Mouse (Mus musculus): Measurements from ENCODE around the gene Ctsa. TPM values are rescaled to one million over a fixed set of nuclear protein-coding genes. Genes with fewer than 3 reads are reported as not detected.
A peak's percentile ranks its signal among the peaks of the same experiment; 100 is the strongest.
"Not testable (repeated sequence)": the region's sequence is repeated elsewhere in the genome, so short reads cannot be mapped to it uniquely, and the experiment has no call there.

The Ctsa gene
- polyA plus RNA-seq, 1 experiment from 2014 or later: 206 TPM

DNA sequence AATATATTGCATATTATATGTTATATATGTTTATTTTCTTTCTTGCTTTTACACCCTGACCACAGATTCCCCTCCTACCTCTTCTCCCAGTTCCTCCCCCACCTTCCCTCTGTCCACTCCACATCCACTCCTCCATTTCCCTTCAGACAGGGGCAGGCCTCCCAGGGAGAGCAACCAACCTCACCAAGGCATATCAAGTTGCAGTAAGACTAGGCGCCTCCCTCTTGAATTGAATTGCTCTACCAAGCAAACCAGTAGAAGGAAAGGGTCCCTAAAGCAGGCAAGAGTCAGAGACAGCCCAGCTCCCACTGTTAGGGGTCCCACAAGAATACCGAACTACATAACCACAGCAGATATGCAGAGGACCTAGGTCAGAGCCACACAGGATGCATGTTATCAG, 26.5 kb downstream of the Ctsa start:
- no peaks in the 10 kb centered on the region for H3K36me3 ChIP-seq (ENCODE audit: insufficient read depth, low read length)
- H3K4me3 ChIP-seq (ENCODE audit: low read length): no peak overlapping the region
- 0 out of 2 replicates have a peak overlapping the region, but pooled peaks have one; percentile 37 for H3K27ac ChIP-seq (ENCODE audit: low read length)
- H3K9ac ChIP-seq (replicated peaks; ENCODE audit: low read length): no peak overlapping the region
- 0 out of 2 replicates have a peak overlapping the region, but pooled peaks have one; percentile 14 for H3K4me2 ChIP-seq (replicated peaks; ENCODE audit: low read depth, low read length)
- peaks cover 22% of the 10 kb centered on the region for H3K27me3 ChIP-seq (ENCODE audit: insufficient read depth, low read length)
- ATAC-seq (ENCODE audit: low FRiP score, low TSS enrichment): no peak
- no peaks in the 10 kb centered on the region for H3K9me3 ChIP-seq (ENCODE audit: low read length)
- H3K4me1 ChIP-seq (ENCODE audit: insufficient read depth, low read length): peaks cover 51% of the 10 kb centered on the region
- 17% methylated on average over 2 of the region's 2 CpGs for WGBS

DNA sequence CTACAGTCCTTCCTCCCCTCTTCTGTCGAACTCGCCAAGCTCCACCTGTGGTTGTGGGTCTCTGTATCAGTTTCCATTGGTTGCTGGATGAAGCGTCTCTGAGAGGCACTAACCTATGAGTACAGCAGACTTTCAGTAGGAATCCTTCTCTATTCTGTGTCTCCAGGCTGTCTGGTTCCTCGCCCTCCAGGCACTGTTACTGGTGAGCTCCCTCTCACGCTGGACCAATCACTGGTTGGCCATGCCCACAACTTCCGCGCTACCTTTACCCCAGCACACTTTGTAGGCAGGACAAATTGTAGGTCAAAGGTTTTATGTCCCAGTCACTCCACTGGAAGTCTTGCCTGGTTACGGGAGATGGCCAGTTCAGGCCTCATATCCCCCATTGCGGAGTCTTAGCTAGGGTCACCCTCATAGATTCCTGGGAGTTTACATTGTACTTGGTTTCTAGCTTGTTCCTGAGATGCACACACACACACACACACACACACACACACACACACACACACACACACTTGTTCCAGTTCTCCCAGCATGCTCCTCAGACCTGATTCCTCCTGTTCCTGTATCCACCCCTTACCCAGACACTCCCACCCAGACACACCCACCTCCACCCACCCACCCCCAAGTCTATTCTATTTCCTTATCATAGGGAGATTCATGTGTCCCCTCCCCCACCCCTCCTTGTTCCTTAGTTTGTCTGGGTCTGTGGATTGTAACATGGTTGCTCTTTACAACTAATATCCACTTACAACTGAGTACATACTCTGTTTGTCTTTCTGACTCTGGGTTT, 27.2 kb downstream of the Ctsa start:
- Histone ChIP-seq H3K9me3 (ENCODE audit: low read length) (no peaks in the 10 kb centered on the region), H3K27me3 (ENCODE audit: insufficient read depth, low read length) (peaks cover 21% of the 10 kb centered on the region), H3K4me1 (ENCODE audit: insufficient read depth, low read length) (peaks cover 51% of the 10 kb centered on the region), H3K36me3 (ENCODE audit: insufficient read depth, low read length) (no peaks in the 10 kb centered on the region), H3K4me2 (replicated peaks; ENCODE audit: low read depth, low read length) (0 out of 2 replicates have a peak overlapping the region, but pooled peaks have one; percentile 14), H3K27ac (ENCODE audit: low read length) (0 out of 2 replicates have a peak overlapping the region, but pooled peaks have one; percentile 37), H3K4me3 (ENCODE audit: low read length) (no peak overlapping the region), H3K9ac (replicated peaks; ENCODE audit: low read length) (no peak overlapping the region)
- WGBS: 32% methylated on average over 9 of the region's 9 CpGs
- no peak for ATAC-seq (ENCODE audit: low FRiP score, low TSS enrichment)

DNA sequence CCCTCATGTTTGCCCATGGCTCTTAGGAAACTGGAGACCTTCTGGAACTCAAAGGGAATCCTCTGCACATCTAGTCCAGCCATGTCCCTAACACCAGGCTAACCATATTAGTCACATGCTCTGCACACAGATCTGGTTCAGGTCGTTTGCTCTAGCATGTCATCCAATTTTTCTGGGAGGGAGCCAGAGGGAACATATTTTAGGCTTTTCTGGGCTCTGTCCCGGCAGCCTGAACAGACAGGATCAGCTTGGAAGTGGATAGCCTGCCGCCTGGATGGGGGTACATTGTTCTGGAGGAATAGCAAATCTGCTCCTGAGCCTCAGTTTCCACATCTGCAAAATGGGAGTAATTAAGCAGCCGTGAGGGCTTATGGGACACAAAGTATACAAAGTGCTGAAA, 28.4 kb downstream of the Ctsa start:
- no peak for ATAC-seq (ENCODE audit: low FRiP score, low TSS enrichment)
- H3K4me3 ChIP-seq (ENCODE audit: low read length): no peak overlapping the region
- H3K4me2 ChIP-seq (replicated peaks; ENCODE audit: low read depth, low read length): no peak overlapping the region
- 69% methylated on average over 4 of the region's 4 CpGs for WGBS
- H3K27me3 ChIP-seq (ENCODE audit: insufficient read depth, low read length): peaks cover 17% of the 10 kb centered on the region
- H3K27ac ChIP-seq (ENCODE audit: low read length): no peak overlapping the region
- H3K9ac ChIP-seq (replicated peaks; ENCODE audit: low read length): no peak overlapping the region
- H3K36me3 ChIP-seq (ENCODE audit: insufficient read depth, low read length): no peaks in the 10 kb centered on the region
- H3K9me3 ChIP-seq (ENCODE audit: low read length): no peaks in the 10 kb centered on the region
- peaks cover 51% of the 10 kb centered on the region for H3K4me1 ChIP-seq (ENCODE audit: insufficient read depth, low read length)

DNA sequence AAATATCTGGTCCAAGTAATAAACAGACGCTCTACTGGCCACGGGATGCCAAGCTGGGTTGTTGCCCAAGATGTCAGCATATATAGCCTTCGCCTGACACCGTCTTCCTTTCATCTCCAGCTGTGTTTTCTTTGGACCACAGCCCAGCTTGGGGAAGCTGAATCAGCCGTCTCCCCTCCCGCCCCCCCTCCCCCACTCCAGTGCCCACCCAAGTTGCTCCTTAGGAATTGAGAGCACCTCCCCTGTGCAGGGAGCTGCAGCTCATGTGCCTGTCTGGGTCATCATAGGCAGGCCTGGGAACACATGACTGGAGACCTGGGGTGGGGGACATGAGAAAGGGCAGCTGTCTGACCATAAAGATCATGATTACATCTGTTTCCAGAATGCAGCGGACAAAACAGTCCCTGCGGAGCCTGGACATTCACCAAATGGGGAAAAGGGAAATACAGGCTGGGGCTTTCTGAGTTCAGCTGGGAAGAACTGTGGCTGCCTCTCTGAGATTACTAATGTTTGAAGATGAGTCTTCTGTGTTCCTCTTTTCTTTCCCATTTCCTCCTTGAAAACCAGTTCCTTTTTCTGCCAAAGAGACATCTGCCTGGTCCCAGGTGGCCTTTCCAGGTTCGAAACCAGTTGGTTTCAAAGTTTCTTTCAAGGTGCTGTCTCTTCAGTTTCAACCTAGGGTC, 29.6 kb downstream of the Ctsa start:
- ATAC-seq (ENCODE audit: low FRiP score, low TSS enrichment): peak; percentile 83
- Histone ChIP-seq H3K27ac (ENCODE audit: low read length) (peak overlapping the region; percentile 82), H3K4me1 (ENCODE audit: insufficient read depth, low read length) (peaks cover 54% of the 10 kb centered on the region), H3K4me3 (ENCODE audit: low read length) (no peak overlapping the region), H3K9me3 (ENCODE audit: low read length) (no peaks in the 10 kb centered on the region), H3K9ac (replicated peaks; ENCODE audit: low read length) (no peak overlapping the region), H3K4me2 (replicated peaks; ENCODE audit: low read depth, low read length) (no peak overlapping the region; the same call in 1 of the 2 replicates), H3K36me3 (ENCODE audit: insufficient read depth, low read length) (no peaks in the 10 kb centered on the region), H3K27me3 (ENCODE audit: insufficient read depth, low read length) (peaks cover 9% of the 10 kb centered on the region; the same call in 1 of the 2 replicates)
- 18% methylated on average over 9 of the region's 9 CpGs for WGBS

DNA sequence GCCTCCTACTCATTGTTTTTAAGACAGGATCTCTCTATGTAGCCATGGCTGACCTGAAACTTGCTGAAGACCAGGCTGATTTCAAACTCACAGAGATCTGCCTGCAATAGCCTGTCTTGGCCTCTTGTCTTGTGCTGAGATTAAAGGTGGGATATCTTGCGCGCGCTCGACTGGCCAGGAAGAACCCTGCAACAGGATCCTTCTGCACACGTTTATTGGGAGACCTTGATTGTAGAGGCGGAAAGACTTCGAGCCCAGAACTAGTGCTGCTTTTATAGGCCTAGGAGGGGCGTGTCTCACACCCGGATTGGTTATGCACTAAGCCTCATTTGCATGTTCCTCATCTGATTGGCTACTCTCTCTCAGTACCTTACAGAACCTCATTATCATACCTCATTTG, 30.7 kb downstream of the Ctsa start:
- peaks cover 44% of the 10 kb centered on the region for H3K4me1 ChIP-seq (ENCODE audit: insufficient read depth, low read length)
- H3K36me3 ChIP-seq (ENCODE audit: insufficient read depth, low read length); H3K9ac ChIP-seq (replicated peaks; ENCODE audit: low read length); H3K9me3 ChIP-seq (ENCODE audit: low read length); H3K27me3 ChIP-seq (ENCODE audit: insufficient read depth, low read length); ATAC-seq (ENCODE audit: low FRiP score, low TSS enrichment); H3K4me2 ChIP-seq (replicated peaks; ENCODE audit: low read depth, low read length); H3K27ac ChIP-seq (ENCODE audit: low read length); H3K4me3 ChIP-seq (ENCODE audit: low read length): not testable (repeated sequence)
- WGBS: 89% methylated on average over 7 of the region's 9 CpGs

DNA sequence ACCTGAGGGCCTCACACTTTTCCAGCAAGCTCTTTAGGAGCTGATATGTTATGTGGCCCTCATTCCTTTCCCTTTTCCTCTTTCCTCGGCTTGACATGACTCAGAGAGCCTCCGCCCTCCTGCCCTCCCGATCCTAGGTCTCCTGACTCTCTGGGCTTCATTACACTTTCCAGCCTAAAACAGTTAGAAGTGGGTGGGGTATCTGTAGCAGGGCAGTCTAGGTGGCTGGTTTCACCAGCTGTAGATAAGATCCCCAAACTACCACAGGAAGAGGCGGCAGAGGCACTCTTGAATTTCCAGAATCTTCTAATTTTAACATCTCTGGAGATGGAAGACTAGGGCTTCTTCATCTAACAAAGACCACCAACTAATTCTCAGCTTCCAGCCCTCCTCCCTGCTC, 31.9 kb downstream of the Ctsa start:
- H3K9ac ChIP-seq (replicated peaks; ENCODE audit: low read length): no peak overlapping the region
- H3K4me3 ChIP-seq (ENCODE audit: low read length): no peak overlapping the region
- WGBS: 66% methylated on average over 4 of the region's 4 CpGs
- no peaks in the 10 kb centered on the region for H3K36me3 ChIP-seq (ENCODE audit: insufficient read depth, low read length)
- no peak overlapping the region for H3K4me2 ChIP-seq (replicated peaks; ENCODE audit: low read depth, low read length)
- peaks cover 35% of the 10 kb centered on the region for H3K4me1 ChIP-seq (ENCODE audit: insufficient read depth, low read length)
- H3K9me3 ChIP-seq (ENCODE audit: low read length): peaks cover 4% of the 10 kb centered on the region; the same call in 1 of the 2 replicates
- H3K27me3 ChIP-seq (ENCODE audit: insufficient read depth, low read length): no peaks in the 10 kb centered on the region
- ATAC-seq (ENCODE audit: low FRiP score, low TSS enrichment): no peak
- H3K27ac ChIP-seq (ENCODE audit: low read length): no peak overlapping the region

DNA sequence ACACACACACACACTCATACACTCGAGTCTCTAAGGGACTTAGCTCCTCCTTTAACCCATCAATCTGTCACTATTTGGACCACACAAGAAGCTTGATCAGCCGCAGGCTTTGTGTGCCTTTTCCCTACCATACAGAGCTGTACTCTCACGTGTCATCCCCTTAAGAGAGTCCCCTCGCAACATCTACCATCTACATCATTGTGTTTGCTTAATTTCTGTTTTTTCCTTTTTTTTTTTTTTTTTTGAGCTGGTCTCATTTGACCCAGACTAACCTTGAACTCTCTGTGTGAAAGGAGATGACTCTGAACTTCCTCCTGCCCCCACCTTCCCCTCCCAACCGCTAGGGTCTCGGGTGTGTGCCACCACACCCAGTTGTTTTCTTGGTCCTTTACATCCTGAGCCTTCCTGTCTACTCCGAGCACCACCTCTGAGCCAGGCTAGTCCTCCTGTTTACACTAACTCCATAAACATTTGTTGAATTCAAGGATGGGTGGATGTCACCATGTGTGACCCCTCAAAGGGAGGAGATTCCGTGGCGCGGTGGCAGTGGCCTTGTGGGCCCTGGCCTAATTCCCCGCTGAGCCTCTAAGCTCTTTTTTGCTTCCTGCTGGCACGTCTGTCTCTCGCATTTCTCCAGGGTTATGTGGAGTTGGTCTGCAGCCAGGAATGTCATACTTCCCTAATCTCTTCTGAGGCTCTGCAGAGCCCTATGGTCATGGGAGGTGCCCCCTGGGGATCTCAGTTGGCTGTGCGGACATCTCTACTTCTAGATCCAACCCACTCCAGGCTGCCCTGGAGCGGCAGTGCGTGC, 34.3 kb downstream of the Ctsa start:
- Histone ChIP-seq H3K4me2 (replicated peaks; ENCODE audit: low read depth, low read length) (no peak overlapping the region), H3K27ac (ENCODE audit: low read length) (peak overlapping the region; percentile 48; the same call in 1 of the 2 replicates), H3K4me3 (ENCODE audit: low read length) (no peak overlapping the region), H3K9me3 (ENCODE audit: low read length) (peaks cover 4% of the 10 kb centered on the region; the same call in 1 of the 2 replicates), H3K4me1 (ENCODE audit: insufficient read depth, low read length) (peaks cover 17% of the 10 kb centered on the region), H3K9ac (replicated peaks; ENCODE audit: low read length) (no peak overlapping the region), H3K36me3 (ENCODE audit: insufficient read depth, low read length) (no peaks in the 10 kb centered on the region), H3K27me3 (ENCODE audit: insufficient read depth, low read length) (no peaks in the 10 kb centered on the region)
- 45% methylated on average over 16 of the region's 16 CpGs for WGBS
- ATAC-seq (ENCODE audit: low FRiP score, low TSS enrichment): no peak

DNA sequence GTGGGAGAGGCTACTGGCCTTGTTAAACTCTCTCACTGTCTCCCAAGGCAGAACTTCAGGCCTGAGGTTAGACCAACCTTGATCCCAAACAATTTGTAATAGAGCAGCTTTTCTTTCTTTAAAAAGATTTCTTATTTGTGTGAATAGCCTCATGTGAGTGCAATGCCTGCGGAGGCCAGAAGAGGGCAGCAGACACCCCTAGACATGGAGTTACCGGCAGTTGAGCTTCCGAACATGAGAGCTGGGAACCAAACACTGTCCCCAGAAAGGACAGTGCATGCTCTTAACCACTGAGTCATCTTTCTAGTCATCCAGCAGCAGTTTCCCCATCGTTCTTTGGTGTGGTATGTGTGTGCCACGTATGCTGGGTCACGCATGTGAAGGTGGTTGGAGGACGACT, 34.9 kb downstream of the Ctsa start:
- no peak overlapping the region for H3K4me2 ChIP-seq (replicated peaks; ENCODE audit: low read depth, low read length)
- H3K4me1 ChIP-seq (ENCODE audit: insufficient read depth, low read length): peaks cover 11% of the 10 kb centered on the region
- 94% methylated on average over 7 of the region's 7 CpGs for WGBS
- H3K4me3 ChIP-seq (ENCODE audit: low read length): no peak overlapping the region
- H3K9ac ChIP-seq (replicated peaks; ENCODE audit: low read length): no peak overlapping the region
- H3K27ac ChIP-seq (ENCODE audit: low read length): peak overlapping the region; percentile 48; the same call in 1 of the 2 replicates
- peaks cover 4% of the 10 kb centered on the region; the same call in 1 of the 2 replicates for H3K9me3 ChIP-seq (ENCODE audit: low read length)
- no peaks in the 10 kb centered on the region for H3K36me3 ChIP-seq (ENCODE audit: insufficient read depth, low read length)
- no peak for ATAC-seq (ENCODE audit: low FRiP score, low TSS enrichment)
- H3K27me3 ChIP-seq (ENCODE audit: insufficient read depth, low read length): no peaks in the 10 kb centered on the region

DNA sequence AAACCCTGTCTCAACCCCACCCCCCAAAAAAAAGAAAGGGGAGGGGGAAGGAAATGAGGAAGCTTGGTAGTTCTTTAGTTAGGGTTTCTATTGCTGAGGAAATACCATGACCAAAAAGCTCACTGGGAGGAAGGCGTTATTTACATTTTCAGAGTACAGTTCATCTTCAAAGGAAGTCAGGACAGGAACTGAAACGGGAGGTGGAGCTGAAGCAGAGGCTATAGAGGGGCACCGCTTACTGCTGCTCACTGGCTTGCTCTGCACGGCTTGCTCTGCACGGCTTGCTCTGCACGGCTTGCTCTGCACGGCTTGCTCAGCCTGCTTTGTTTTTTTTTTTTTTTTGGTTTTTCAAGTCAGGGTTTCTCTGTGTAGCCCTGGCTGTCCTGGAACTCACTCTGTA, 35.8 kb downstream of the Ctsa start:
- Histone ChIP-seq H3K9ac (replicated peaks; ENCODE audit: low read length) (no peak overlapping the region), H3K9me3 (ENCODE audit: low read length) (peaks cover 4% of the 10 kb centered on the region; the same call in 1 of the 2 replicates), H3K36me3 (ENCODE audit: insufficient read depth, low read length) (no peaks in the 10 kb centered on the region), H3K27ac (ENCODE audit: low read length) (no peak overlapping the region), H3K27me3 (ENCODE audit: insufficient read depth, low read length) (no peaks in the 10 kb centered on the region), H3K4me2 (replicated peaks; ENCODE audit: low read depth, low read length) (no peak overlapping the region), H3K4me3 (ENCODE audit: low read length) (no peak overlapping the region), H3K4me1 (ENCODE audit: insufficient read depth, low read length) (peaks cover 7% of the 10 kb centered on the region)
- no peak for ATAC-seq (ENCODE audit: low FRiP score, low TSS enrichment)
- 54% methylated on average over 7 of the region's 7 CpGs for WGBS

Data from kidney, embryonic 16.5 days (tissue).